Mouse (Mus musculus): ENCODE measurements at regions not wholly inside any gene's neighbourhood (a gene's known extent, or its start where the extent isn't known, plus 50 kb on each side); places are given as distances from the start of the nearest gene placed in this dataset.

GRCm38 (mm10) chr1:190444366-190444765, 273.9 kb upstream of the Prox1 start:
- TF ChIP-seq CTCF (IDR thresholded peaks at IDR 0.05; ENCODE audit: low read depth), result no peak
- TF ChIP-seq EP300 (IDR thresholded peaks at IDR 0.05; ENCODE audit: low read depth), result no peak

Data from liver, postnatal 0 days (tissue).